In genomic region chr3:27374396-27374795, GRCm38 (mm10) we compare ENCODE assay signal across 26 mouse cellular contexts. TPM values are rescaled to one million over a fixed set of nuclear protein-coding genes. Genes with fewer than 3 reads are reported as not detected.
"Had no signal": no experiment of that assay in that cellular context is flagged by ENCODE, and none has a peak within 500 bp of the region (broad histone marks: within the 10 kb centered on the region; RNA-seq: fewer than 3 reads in every experiment).

No protein-coding gene starts in this region.

- DNase-seq: lung, adult 18-20 months; lung, embryonic 14.5 days; lung, postnatal 10 days; lung, postnatal 4 days; midbrain, embryonic 14.5 days; retina, postnatal 1 day; right cerebral cortex, adult 18-20 months; right cerebral cortex, postnatal 25 days; right cerebral cortex, postnatal 4 days; spleen, adult 18-20 months; thymus, adult 18-20 months; thymus, postnatal 14 days; thymus, postnatal 36 days had no signal

- H3K9ac ChIP-seq: lung, embryonic 14.5 days; midbrain, embryonic 12.5 days; neural tube, embryonic 13.5 days; neural tube, embryonic 15.5 days had no signal

- H3K4me2 ChIP-seq: lung, embryonic 14.5 days; midbrain, embryonic 12.5 days; neural tube, embryonic 13.5 days; neural tube, embryonic 15.5 days had no signal

- H3K36me3 ChIP-seq: midbrain, embryonic 10.5 days; midbrain, embryonic 12.5 days; neural tube, embryonic 13.5 days; neural tube, embryonic 15.5 days had no signal

- H3K27ac ChIP-seq: midbrain, embryonic 10.5 days; midbrain, embryonic 12.5 days; neural tube, embryonic 13.5 days; neural tube, embryonic 15.5 days had no signal

- ATAC-seq: midbrain, embryonic 16.5 days had no signal

- H3K4me3 ChIP-seq: midbrain, embryonic 10.5 days; midbrain, embryonic 12.5 days; myocyte; neural tube, embryonic 13.5 days; neural tube, embryonic 15.5 days had no signal

- H3K9me3 ChIP-seq: midbrain, embryonic 10.5 days; midbrain, embryonic 12.5 days; neural tube, embryonic 13.5 days; neural tube, embryonic 15.5 days had no signal

RNA-seq across cellular contexts. Expression of gene Ghsr, which starts 3.2 kb away (rescaled TPM):
- total RNA-seq: megakaryocyte, adult 5-6 weeks; megakaryocyte-erythroid progenitor cell, adult 5-6 weeks had no signal
- polyA plus RNA-seq: lung, embryonic 14.5 days; lung, embryonic 16.5 days; myocyte; small intestine, adult 2 months; stomach, embryonic 14.5 days; stomach, embryonic 16.5 days had no signal

RNA-seq across cellular contexts. Expression of gene Tnfsf10, which starts 57.6 kb away (rescaled TPM):
- polyA plus RNA-seq: midbrain, embryonic 10.5 days; midbrain, embryonic 12.5 days; myocyte; neural tube, embryonic 11.5 days; neural tube, embryonic 13.5 days had no signal
